Mouse (Mus musculus) lung, adult 2 months (tissue): ENCODE results near the gene Rnf114.

ENCODE experiments used
- CTCF ChIP-seq: fragments of 200-500 bp; IDR thresholded peaks from 2 replicates; pipeline ENCODE4 v1.5.1; 2011; ENCODE audit warnings: mild to moderate bottlenecking, low read length, control low read depth; ENCODE audit not compliant: insufficient read depth
- POLR2A ChIP-seq: fragments of 200-500 bp; IDR thresholded peaks from 2 replicates; pipeline ENCODE4 v1.6.1; 2011; ENCODE audit warnings: low read depth, mild to moderate bottlenecking, control low read depth, low read length, borderline replicate concordance; ENCODE audit errors: extremely low read depth

DNA sequence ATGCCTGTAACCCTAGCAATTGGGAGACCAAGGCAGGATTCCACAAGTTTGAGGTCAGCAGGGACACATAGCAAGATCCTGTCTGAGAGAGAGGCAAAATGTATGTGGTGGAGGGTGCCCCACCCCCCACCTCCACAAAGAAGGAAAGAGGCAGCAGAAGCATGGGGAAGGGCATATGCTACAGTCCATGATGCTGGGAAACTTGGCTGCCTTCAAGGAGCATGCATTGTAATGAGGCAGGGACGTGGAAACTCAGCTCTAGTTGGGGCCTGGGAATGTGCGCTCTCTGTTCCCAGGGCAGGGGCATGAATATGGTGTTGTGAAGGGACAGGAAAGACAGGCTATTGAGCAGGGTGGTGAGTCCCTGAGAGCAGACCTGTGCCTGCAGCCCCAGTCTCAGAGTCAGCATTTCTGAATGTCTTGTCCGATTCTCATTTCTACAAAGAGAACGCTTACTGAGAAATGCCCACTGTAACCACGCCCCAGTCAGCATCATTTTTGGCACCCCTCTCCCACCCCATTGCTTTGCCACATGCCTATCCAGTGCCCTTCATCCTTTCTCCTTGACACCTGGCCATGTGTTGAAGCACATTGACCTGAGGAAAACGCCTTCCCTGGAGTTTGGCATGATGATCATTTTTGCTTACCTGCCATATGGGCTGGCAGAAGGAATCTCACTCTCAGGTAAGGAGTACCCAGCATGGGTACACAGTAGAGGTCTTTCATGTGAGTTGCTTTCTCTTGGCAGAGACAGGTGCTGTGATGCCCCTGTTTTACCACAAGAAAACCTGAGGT lies 33.2 kb upstream of the Rnf114 start:
- TF ChIP-seq CTCF (no peak), POLR2A (no peak)
